Mouse (Mus musculus) MEL (cell line): Measurements from ENCODE around the gene Ankrd50.

ENCODE experiments used
- CTCF ChIP-seq, 3 experiments: IDR thresholded peaks in 2 of 3; conservative IDR thresholded peaks in 1 of 3; 2 replicates each; pipeline ENCODE4 v1.5.1; 2011 to 2012; ENCODE audit warnings: low read length in 3 of 3, low read depth in 2 of 3, mild to moderate bottlenecking in 2 of 3, improper control_type of control experiment in 1 of 3, inconsistent platforms in 1 of 3, mixed read lengths in 1 of 3, moderate library complexity in 1 of 3; ENCODE audit not compliant: control insufficient read depth in 1 of 3, insufficient read depth in 1 of 3, poor library complexity in 1 of 3, severe bottlenecking in 1 of 3
- EP300 ChIP-seq, 2 experiments: IDR thresholded peaks; 2 replicates each; pipeline ENCODE4 v1.6.1; 2011; ENCODE audit warnings: improper control_type of control experiment in 2 of 2, low read length in 2 of 2, low read depth in 1 of 2, mild to moderate bottlenecking in 1 of 2
- GATA1 ChIP-seq: IDR thresholded peaks from 2 replicates; pipeline ENCODE4 v1.6.1; 2011; ENCODE audit warnings: low read depth, low read length, improper control_type of control experiment
- MAFK ChIP-seq: IDR thresholded peaks from 2 replicates; pipeline ENCODE4 v1.6.1; 2011; ENCODE audit warnings: low read depth, mild to moderate bottlenecking, low read length, improper control_type of control experiment, borderline replicate concordance
- MAX ChIP-seq: IDR thresholded peaks from 2 replicates; pipeline ENCODE4 v1.6.1; 2011; ENCODE audit warnings: low read length, improper control_type of control experiment
- POLR2A ChIP-seq, 2 experiments: IDR thresholded peaks; 2 replicates each; pipeline ENCODE4 v1.6.1; 2011 to 2012; ENCODE audit warnings: low read length in 2 of 2, mild to moderate bottlenecking in 2 of 2, control low read depth in 1 of 2, improper control_type of control experiment in 1 of 2, low read depth in 1 of 2, moderate library complexity in 1 of 2; ENCODE audit not compliant: control insufficient read depth in 1 of 2, insufficient read depth in 1 of 2, poor library complexity in 1 of 2
- POLR2AphosphoS2 ChIP-seq: IDR thresholded peaks from 2 replicates; pipeline ENCODE4 v1.6.1; 2011; ENCODE audit warnings: low read length, improper control_type of control experiment
- UBTF ChIP-seq: IDR thresholded peaks from 2 replicates; pipeline ENCODE4 v1.6.1; 2012; ENCODE audit warnings: low read depth, mild to moderate bottlenecking, inconsistent platforms, low read length, improper control_type of control experiment, moderate library complexity, borderline replicate concordance; ENCODE audit not compliant: insufficient read depth
- ZC3H11A ChIP-seq: IDR thresholded peaks from 2 replicates; pipeline ENCODE4 v1.6.1; 2012; ENCODE audit warnings: low read depth, mild to moderate bottlenecking, inconsistent platforms, low read length, improper control_type of control experiment
- ZKSCAN1 ChIP-seq: IDR thresholded peaks from 2 replicates; pipeline ENCODE4 v1.6.1; 2012; ENCODE audit warnings: low read depth, mild to moderate bottlenecking, inconsistent platforms, low read length, improper control_type of control experiment, moderate library complexity
- ZMIZ1 ChIP-seq: IDR thresholded peaks from 2 replicates; pipeline ENCODE4 v1.6.1; 2012; ENCODE audit warnings: low read depth, mild to moderate bottlenecking, inconsistent platforms, low read length, improper control_type of control experiment, moderate library complexity

GRCm38 (mm10) chr3:38491702-38492101 lies 7.1 kb upstream of the Ankrd50 start:
- TF ChIP-seq UBTF (no peak), POLR2A (IDR thresholded peaks at IDR 0.05; ENCODE audit: control insufficient read depth in 1 of 2, insufficient read depth in 1 of 2, low read depth in 1 of 2, low read length in 2 of 2, poor library complexity in 1 of 2) (no peak), EP300 (IDR thresholded peaks at IDR 0.05; ENCODE audit: low read depth in 1 of 2, low read length in 2 of 2) (peak; percentile 31 to 72; a peak in 3 of 4 replicates), ZKSCAN1 (no peak), POLR2AphosphoS2 (no peak), CTCF (IDR thresholded peaks at IDR 0.05 in 2 of 3, conservative IDR thresholded peaks at IDR 0.05 in 1 of 3; ENCODE audit: control insufficient read depth in 1 of 3, insufficient read depth in 1 of 3, low read depth in 2 of 3, low read length in 3 of 3, poor library complexity in 1 of 3, severe bottlenecking in 1 of 3) (no peak), MAX (no peak), GATA1 (peak; percentile 63), ZC3H11A (no peak), MAFK (no peak), ZMIZ1 (no peak)
